ENCODE assay signal across 19 mouse cellular contexts in genomic region chr3:101646806-101647205, GRCm38 (mm10). TPM values are rescaled to one million over a fixed set of nuclear protein-coding genes. Genes with fewer than 3 reads are reported as not detected.
DNase-seq lines count a peak whose midpoint lies in the region; ATAC-seq and TF ChIP-seq lines count a peak whose summit lies in the region.
"Had no signal": no experiment of that assay in that cellular context is flagged by ENCODE, and none has a peak within 500 bp of the region (broad histone marks: within the 10 kb centered on the region; RNA-seq: fewer than 3 reads in every experiment).

No protein-coding gene starts in this region.

- DNase-seq in forebrain, postnatal 0 days, result no peak
- no peak for DNase-seq in heart, postnatal 10 days
- DNase-seq in brain, embryonic 14.5 days (ENCODE audit: low read depth), result peak; percentile 59
- DNase-seq: adrenal gland, adult 2 months; adrenal gland, postnatal 25 days; cerebellum, adult 2 months; cerebellum, postnatal 10 days; gastrocnemius, postnatal 10 days; heart, adult 2 months; kidney, adult 18-20 months had no signal

- H3K4me3 ChIP-seq in forebrain, embryonic 13.5 days, result no peak overlapping the region
- no peak overlapping the region for H3K4me3 ChIP-seq in forebrain, postnatal 0 days (ENCODE audit: low read depth, low read length)
- H3K4me3 ChIP-seq in heart, embryonic 15.5 days, result no peak overlapping the region
- H3K4me3 ChIP-seq: embryonic facial prominence, embryonic 10.5 days; heart, adult 2 months; hindbrain, embryonic 10.5 days; intestine, embryonic 15.5 days had no signal

- no peak overlapping the region for H3K27ac ChIP-seq in forebrain, embryonic 13.5 days
- H3K27ac ChIP-seq in forebrain, postnatal 0 days (ENCODE audit: low read depth, low read length), result no peak overlapping the region
- 0 out of 2 replicates have a peak overlapping the region, but pooled peaks have one; percentile 15 for H3K27ac ChIP-seq in heart, embryonic 15.5 days
- H3K27ac ChIP-seq: embryonic facial prominence, embryonic 10.5 days; heart, adult 2 months; hindbrain, embryonic 10.5 days; hindbrain, embryonic 14.5 days; intestine, embryonic 15.5 days had no signal

- no peak overlapping the region for H3K9ac ChIP-seq in forebrain, embryonic 13.5 days
- no peak overlapping the region for H3K9ac ChIP-seq in forebrain, postnatal 0 days
- no peak overlapping the region for H3K9ac ChIP-seq in heart, embryonic 15.5 days
- H3K9ac ChIP-seq: hindbrain, embryonic 14.5 days; intestine, embryonic 15.5 days had no signal

- H3K27me3 ChIP-seq in forebrain, embryonic 13.5 days, result no peaks in the 10 kb centered on the region
- H3K27me3 ChIP-seq in forebrain, postnatal 0 days (ENCODE audit: insufficient read depth, low read length), result no peaks in the 10 kb centered on the region
- H3K27me3 ChIP-seq in heart, embryonic 15.5 days, result no peaks in the 10 kb centered on the region
- H3K27me3 ChIP-seq: CH12.LX; intestine, embryonic 15.5 days had no signal

- no peaks in the 10 kb centered on the region for H3K9me3 ChIP-seq in forebrain, embryonic 13.5 days (replicated peaks)
- H3K9me3 ChIP-seq in forebrain, postnatal 0 days (ENCODE audit: low read length), result no peaks in the 10 kb centered on the region
- H3K9me3 ChIP-seq in heart, embryonic 15.5 days (replicated peaks), result no peaks in the 10 kb centered on the region
- H3K9me3 ChIP-seq: embryonic facial prominence, embryonic 10.5 days; hindbrain, embryonic 10.5 days; intestine, embryonic 15.5 days had no signal

- peaks cover 8% of the 10 kb centered on the region; the same call in 1 of the 2 replicates for H3K4me1 ChIP-seq in forebrain, embryonic 13.5 days
- H3K4me1 ChIP-seq in forebrain, postnatal 0 days (ENCODE audit: insufficient read depth), result no peaks in the 10 kb centered on the region; the same call in 1 of the 2 replicates
- H3K4me1 ChIP-seq in heart, embryonic 15.5 days (replicated peaks), result no peaks in the 10 kb centered on the region
- H3K4me1 ChIP-seq: intestine, embryonic 15.5 days had no signal

- TF ChIP-seq CTCF in forebrain, postnatal 0 days (IDR thresholded peaks at IDR 0.05; ENCODE audit: low read depth), result no peak
- no peak for TF ChIP-seq CTCF in brain, embryonic 14.5 days (IDR thresholded peaks at IDR 0.05; ENCODE audit: borderline replicate concordance, extremely low read depth, insufficient read depth, insufficient read length)

- WGBS in forebrain, embryonic 13.5 days, result 24% methylated on average over 5 of the region's 5 CpGs
- 24% methylated on average over 5 of the region's 5 CpGs for WGBS in forebrain, postnatal 0 days
- 55% methylated on average over 5 of the region's 5 CpGs for WGBS in heart, embryonic 15.5 days

- no peak for TF ChIP-seq POLR2A in brain, embryonic 14.5 days (IDR thresholded peaks at IDR 0.05; ENCODE audit: borderline replicate concordance, extremely low read depth, insufficient read depth, insufficient read length, poor library complexity, severe bottlenecking)

- H3K36me3 ChIP-seq in forebrain, embryonic 13.5 days (ENCODE audit: poor library complexity, severe bottlenecking), result no peaks in the 10 kb centered on the region
- H3K36me3 ChIP-seq in forebrain, postnatal 0 days (ENCODE audit: insufficient read depth), result no peaks in the 10 kb centered on the region
- no peaks in the 10 kb centered on the region for H3K36me3 ChIP-seq in heart, embryonic 15.5 days
- H3K36me3 ChIP-seq: embryonic facial prominence, embryonic 10.5 days; hindbrain, embryonic 10.5 days; intestine, embryonic 15.5 days had no signal

- no peak overlapping the region for H3K4me2 ChIP-seq in forebrain, embryonic 13.5 days
- no peak overlapping the region for H3K4me2 ChIP-seq in forebrain, postnatal 0 days (ENCODE audit: low read depth)
- no peak overlapping the region for H3K4me2 ChIP-seq in heart, embryonic 15.5 days
- H3K4me2 ChIP-seq: heart, embryonic 11.5 days; hindbrain, embryonic 14.5 days; intestine, embryonic 15.5 days had no signal

- intact Hi-C loops in heart, postnatal 10 days (cut with DNase I), result no loop called here

- ATAC-seq in forebrain, embryonic 13.5 days, result 0 out of 2 replicates have a peak, but pooled peaks have one; percentile 24
- no peak for ATAC-seq in forebrain, postnatal 0 days
- ATAC-seq in heart, embryonic 15.5 days (replicated peaks; ENCODE audit: insufficient number of reproducible peaks, insufficient read depth, low FRiP score, low read depth), result no peak
- no peak for ATAC-seq in erythroid progenitor cell, adult 5-6 weeks (replicated peaks; ENCODE audit: low FRiP score, poor library complexity, severe bottlenecking)
- ATAC-seq: intestine, embryonic 15.5 days had no signal

RNA-seq across cellular contexts. Expression of gene Atp1a1, which starts 42.3 kb away (rescaled TPM):
- 32.5 and 34.0 TPM in 2 replicates for polyA plus RNA-seq in forebrain, embryonic 13.5 days (2015; fragmentation: Nextera tagmentation; extraction: Ambion mirVana)
- total RNA-seq in forebrain, postnatal 0 days (2014; rRNA removed), result 160 and 199 TPM in 2 replicates
- 50.2 and 53.7 TPM in 2 replicates for polyA plus RNA-seq in forebrain, postnatal 0 days (2015; fragmentation: Nextera tagmentation; extraction: Ambion mirVana)
- polyA plus RNA-seq in heart, embryonic 15.5 days (2015; fragmentation: Nextera tagmentation; extraction: Ambion mirVana), result 270 and 271 TPM in 2 replicates
- total RNA-seq in heart, postnatal 10 days (2021), result 1,000 to 10,000 TPM in 1 of 2 experiments, 100 to 1,000 TPM in 1; 897 to 1,002 TPM
- polyA plus RNA-seq in brain, embryonic 14.5 days (2012; rRNA removed), result 118 and 129 TPM in 2 replicates
- total RNA-seq in erythroid progenitor cell, adult 5-6 weeks (2015; ENCODE audit: low replicate concordance), result 54.1 and 59.9 TPM in 2 replicates
- 55.7 and 67.4 TPM in 2 replicates for total RNA-seq in erythroid progenitor cell, adult 5-6 weeks (2017; ENCODE audit: low replicate concordance)
